Mouse (Mus musculus) heart, adult 2 months (tissue): Measurements from ENCODE around the gene Pltp.

ENCODE experiments used
- CTCF ChIP-seq: fragments of 200-600 bp; IDR thresholded peaks from 2 replicates; pipeline ENCODE4 v1.8.1; 2022; ENCODE audit warnings: antibody characterized with exemption, mild to moderate bottlenecking, moderate library complexity
- EP300 ChIP-seq: fragments of 200-500 bp; IDR thresholded peaks from 2 replicates; pipeline ENCODE4 v1.6.1; 2011; ENCODE audit warnings: low read depth, low read length, control low read depth; ENCODE audit not compliant: insufficient read depth
- POLR2A ChIP-seq: fragments of 200-500 bp; IDR thresholded peaks from 2 replicates; pipeline ENCODE4 v1.6.1; 2011; ENCODE audit warnings: mild to moderate bottlenecking, low read depth, low read length, control low read depth; ENCODE audit not compliant: insufficient read depth

DNA sequence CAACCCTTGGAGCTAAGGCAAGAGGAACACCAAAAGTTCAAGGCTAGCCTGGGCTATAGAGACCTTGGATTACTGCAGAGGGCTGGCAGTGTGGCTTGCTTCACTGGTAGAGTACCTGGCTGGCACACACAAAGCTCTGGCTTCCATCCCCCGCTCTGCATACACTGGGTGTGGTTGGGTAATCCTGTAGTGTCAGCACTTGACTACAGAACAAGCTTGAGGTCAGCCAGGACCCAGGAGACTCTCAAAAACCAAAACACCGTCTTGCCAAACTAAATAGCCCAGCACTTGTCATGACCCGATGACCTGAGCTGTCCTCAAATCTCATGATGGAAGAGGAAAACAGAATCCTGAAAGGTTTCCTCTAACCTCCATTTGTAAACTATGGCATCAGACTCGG lies 67.1 kb downstream of the Pltp start:
- TF ChIP-seq POLR2A = no peak
- no peak for TF ChIP-seq CTCF
- TF ChIP-seq EP300 = no peak
